Mouse (Mus musculus): ENCODE data around the gene Rbbp6. TPM values are rescaled to one million over a fixed set of nuclear protein-coding genes. Genes with fewer than 3 reads are reported as not detected.

Gene Rbbp6
- total RNA-seq, 1 experiment, result 39.8 TPM

- DNase-seq (ENCODE audit: low read depth, low spot score), result no peak
- in situ Hi-C loops (cut with MboI; ENCODE audit: low sequenced_read_pairs in 2 of 2, unreplicated experiment in 2 of 2), result no loop called here
Measured at GRCm38 (mm10) chr7:122940371-122941075, 25.0 kb upstream of the Rbbp6 start.

GRCm38 (mm10) chr7:122942111-122942510 lies 23.4 kb upstream of the Rbbp6 start:
- no peak for TF ChIP-seq HCFC1 (IDR thresholded peaks at IDR 0.05; ENCODE audit: borderline replicate concordance, insufficient read depth, low read length)
- TF ChIP-seq ZNF384 (IDR thresholded peaks at IDR 0.05; ENCODE audit: low read depth, low read length), result 0 out of 2 replicates have a peak, but pooled peaks have one; percentile 36
- H3K27ac ChIP-seq (ENCODE audit: insufficient read depth, low read depth, low read length, poor library complexity, severe bottlenecking), result no peak overlapping the region
- H3K36me3 ChIP-seq (ENCODE audit: control insufficient read depth, insufficient read depth, low read length, poor library complexity, severe bottlenecking), result no peaks in the 10 kb centered on the region
- H3K4me1 ChIP-seq (ENCODE audit: control insufficient read depth in 2 of 2, insufficient read depth in 2 of 2, low read length in 2 of 2, poor library complexity in 1 of 2), result peaks cover 0 to 4% of the 10 kb centered on the region in 2 experiments; a peak in 2 of 4 replicates
- H3K4me3 ChIP-seq (ENCODE audit: insufficient read depth in 1 of 2, low read depth in 1 of 2, low read length in 2 of 2, poor library complexity in 1 of 2, severe bottlenecking in 1 of 2), result no peak overlapping the region
- DNase-seq (ENCODE audit: low read depth, low spot score), result peak; percentile 40
- H3K9me3 ChIP-seq (ENCODE audit: control insufficient read depth, insufficient read depth, low read depth, low read length), result no peaks in the 10 kb centered on the region
- in situ Hi-C loops (cut with MboI; ENCODE audit: low sequenced_read_pairs in 2 of 2, unreplicated experiment in 2 of 2), result no loop called here
- no peak overlapping the region for H3K9ac ChIP-seq (ENCODE audit: insufficient read depth, low read depth, low read length, poor library complexity, severe bottlenecking)

More at GRCm38 (mm10) chr7:122940371-122941075, 25.0 kb upstream of the Rbbp6 start:
- no peak overlapping the region for H3K4me3 ChIP-seq (ENCODE audit: insufficient read depth in 1 of 2, low read depth in 1 of 2, low read length in 2 of 2, poor library complexity in 1 of 2, severe bottlenecking in 1 of 2)
- H3K9ac ChIP-seq (ENCODE audit: insufficient read depth, low read depth, low read length, poor library complexity, severe bottlenecking), result no peak overlapping the region
- H3K9me3 ChIP-seq (ENCODE audit: control insufficient read depth, insufficient read depth, low read depth, low read length), result no peaks in the 10 kb centered on the region
- TF ChIP-seq CHD2 (IDR thresholded peaks at IDR 0.05; ENCODE audit: low read depth, low read length), result no peak
- TF ChIP-seq ZC3H11A (IDR thresholded peaks at IDR 0.05; ENCODE audit: borderline replicate concordance, low read depth, low read length), result no peak
- TF ChIP-seq ZNF384 (IDR thresholded peaks at IDR 0.05; ENCODE audit: low read depth, low read length), result no peak
- no peak for TF ChIP-seq MAFK (IDR thresholded peaks at IDR 0.05; ENCODE audit: insufficient read depth, low read depth, low read length)
- no peak for TF ChIP-seq HCFC1 (IDR thresholded peaks at IDR 0.05; ENCODE audit: borderline replicate concordance, insufficient read depth, low read length)
- H3K27ac ChIP-seq (ENCODE audit: insufficient read depth, low read depth, low read length, poor library complexity, severe bottlenecking), result no peak overlapping the region
- H3K36me3 ChIP-seq (ENCODE audit: control insufficient read depth, insufficient read depth, low read length, poor library complexity, severe bottlenecking), result no peaks in the 10 kb centered on the region
- H3K4me1 ChIP-seq (ENCODE audit: control insufficient read depth in 2 of 2, insufficient read depth in 2 of 2, low read length in 2 of 2, poor library complexity in 1 of 2), result peaks cover 0 to 4% of the 10 kb centered on the region in 2 experiments; a peak in 2 of 4 replicates

GRCm38 (mm10) chr7:122945149-122945548 lies 20.3 kb upstream of the Rbbp6 start:
- Histone ChIP-seq H3K9ac (ENCODE audit: insufficient read depth, low read depth, low read length, poor library complexity, severe bottlenecking) (no peak overlapping the region), H3K9me3 (ENCODE audit: control insufficient read depth, insufficient read depth, low read depth, low read length) (no peaks in the 10 kb centered on the region), H3K4me1 (ENCODE audit: control insufficient read depth in 2 of 2, insufficient read depth in 2 of 2, low read length in 2 of 2, poor library complexity in 1 of 2) (no peaks in the 10 kb centered on the region; a peak in 1 of 4 replicates), H3K4me3 (ENCODE audit: insufficient read depth in 1 of 2, low read depth in 1 of 2, low read length in 2 of 2, poor library complexity in 1 of 2, severe bottlenecking in 1 of 2) (no peak overlapping the region), H3K36me3 (ENCODE audit: control insufficient read depth, insufficient read depth, low read length, poor library complexity, severe bottlenecking) (no peaks in the 10 kb centered on the region), H3K27ac (ENCODE audit: insufficient read depth, low read depth, low read length, poor library complexity, severe bottlenecking) (no peak overlapping the region)
- in situ Hi-C loops (cut with MboI; ENCODE audit: low sequenced_read_pairs in 2 of 2, unreplicated experiment in 2 of 2), result no loop called here
- peak; percentile 75 for DNase-seq (ENCODE audit: low read depth, low spot score)
- TF ChIP-seq HCFC1 (IDR thresholded peaks at IDR 0.05; ENCODE audit: borderline replicate concordance, insufficient read depth, low read length) (no peak), ZNF384 (IDR thresholded peaks at IDR 0.05; ENCODE audit: low read depth, low read length) (0 out of 2 replicates have a peak, but pooled peaks have one; percentile 30), MAFK (IDR thresholded peaks at IDR 0.05; ENCODE audit: insufficient read depth, low read depth, low read length) (no peak), ZC3H11A (IDR thresholded peaks at IDR 0.05; ENCODE audit: borderline replicate concordance, low read depth, low read length) (peak; percentile 43; the same call in 1 of the 2 replicates), CHD2 (IDR thresholded peaks at IDR 0.05; ENCODE audit: low read depth, low read length) (no peak)

GRCm38 (mm10) chr7:122949268-122949667 lies 16.2 kb upstream of the Rbbp6 start:
- H3K9ac ChIP-seq (ENCODE audit: insufficient read depth, low read depth, low read length, poor library complexity, severe bottlenecking), result no peak overlapping the region
- no peaks in the 10 kb centered on the region for H3K9me3 ChIP-seq (ENCODE audit: control insufficient read depth, insufficient read depth, low read depth, low read length)
- H3K4me1 ChIP-seq (ENCODE audit: control insufficient read depth in 2 of 2, insufficient read depth in 2 of 2, low read length in 2 of 2, poor library complexity in 1 of 2), result peaks cover 0 to 2% of the 10 kb centered on the region in 2 experiments; a peak in 1 of 4 replicates
- no peak overlapping the region for H3K4me3 ChIP-seq (ENCODE audit: insufficient read depth in 1 of 2, low read depth in 1 of 2, low read length in 2 of 2, poor library complexity in 1 of 2, severe bottlenecking in 1 of 2)
- TF ChIP-seq ZNF384 (IDR thresholded peaks at IDR 0.05; ENCODE audit: low read depth, low read length), result no peak
- no peak for TF ChIP-seq HCFC1 (IDR thresholded peaks at IDR 0.05; ENCODE audit: borderline replicate concordance, insufficient read depth, low read length)
- no peak for TF ChIP-seq MAFK (IDR thresholded peaks at IDR 0.05; ENCODE audit: insufficient read depth, low read depth, low read length)
- no peak for TF ChIP-seq ZC3H11A (IDR thresholded peaks at IDR 0.05; ENCODE audit: borderline replicate concordance, low read depth, low read length)
- TF ChIP-seq CHD2 (IDR thresholded peaks at IDR 0.05; ENCODE audit: low read depth, low read length), result no peak
- in situ Hi-C loops (cut with MboI; ENCODE audit: low sequenced_read_pairs in 2 of 2, unreplicated experiment in 2 of 2), result no loop called here
- DNase-seq (ENCODE audit: low read depth, low spot score), result no peak
- H3K27ac ChIP-seq (ENCODE audit: insufficient read depth, low read depth, low read length, poor library complexity, severe bottlenecking), result no peak overlapping the region
- H3K36me3 ChIP-seq (ENCODE audit: control insufficient read depth, insufficient read depth, low read length, poor library complexity, severe bottlenecking), result no peaks in the 10 kb centered on the region

All from ES-E14 (cell line).